Mouse (Mus musculus) forebrain, embryonic 15.5 days (tissue): Measurements from ENCODE around the gene Selenom. TPM values are rescaled to one million over a fixed set of nuclear protein-coding genes. Genes with fewer than 3 reads are reported as not detected.

ENCODE experiments used
- polyA plus RNA-seq: library from polyadenylated mRNA; unstranded; fragments of >200 nt; fragmentation: Nextera tagmentation; extraction: Ambion mirVana; gene quantifications from 2 replicates; pipeline ENCODE4 v1.2.1, GENCODE M21; 2015

Selenom gene
- polyA plus RNA-seq, 1 experiment from 2014 or later: 41.6 TPM

Other genes with a start within 250 kb of the Selenom start
- 249 and 257 TPM in 2 replicates for gene Drg1, start 248.3 kb upstream of the Selenom start, polyA plus RNA-seq
- 63.5 and 66.2 TPM in 2 replicates for gene Patz1, start 225.8 kb upstream of the Selenom start, polyA plus RNA-seq
- gene Pik3ip1, start 184.3 kb upstream of the Selenom start, polyA plus RNA-seq: 34.4 and 36.6 TPM in 2 replicates
- 98.1 and 103 TPM in 2 replicates for gene Limk2, start 105.5 kb upstream of the Selenom start, polyA plus RNA-seq
- 39.8 and 41.6 TPM in 2 replicates for gene Rnf185, start 62.3 kb upstream of the Selenom start, polyA plus RNA-seq
- gene Pla2g3, start 26.4 kb upstream of the Selenom start, polyA plus RNA-seq: 0.39 and 0.72 TPM in 2 replicates
- gene Inpp5j, start 9.9 kb upstream of the Selenom start, polyA plus RNA-seq: 1.8 and 2.7 TPM in 2 replicates
- 17.7 and 18.5 TPM in 2 replicates for gene Smtn, start 25.9 kb downstream of the Selenom start, polyA plus RNA-seq
- gene Morc2a, start 134.5 kb downstream of the Selenom start, polyA plus RNA-seq: 43.4 and 44.9 TPM in 2 replicates